Mouse (Mus musculus) kidney, postnatal 25 days (tissue): ENCODE measurements at regions not wholly inside any gene's neighbourhood (a gene's known extent, or its start where the extent isn't known, plus 50 kb on each side); places are given as distances from the start of the nearest gene placed in this dataset.
A peak's percentile ranks its signal among the peaks of the same experiment; 100 is the strongest.
"Not testable (repeated sequence)": the region's sequence is repeated elsewhere in the genome, so short reads cannot be mapped to it uniquely, and the experiment has no call there.

Experiments used
- DNase-seq, 2 experiments: peaks; one replicate each; pipeline ENCODE4 v3.0.0; 2021; ENCODE audit warnings: mixed read lengths in 2 of 2

GRCm38 (mm10) chr6:5663433-5664175 is 61.8 kb upstream of the Dync1i1 start:
- DNase-seq, result no peak

DNA sequence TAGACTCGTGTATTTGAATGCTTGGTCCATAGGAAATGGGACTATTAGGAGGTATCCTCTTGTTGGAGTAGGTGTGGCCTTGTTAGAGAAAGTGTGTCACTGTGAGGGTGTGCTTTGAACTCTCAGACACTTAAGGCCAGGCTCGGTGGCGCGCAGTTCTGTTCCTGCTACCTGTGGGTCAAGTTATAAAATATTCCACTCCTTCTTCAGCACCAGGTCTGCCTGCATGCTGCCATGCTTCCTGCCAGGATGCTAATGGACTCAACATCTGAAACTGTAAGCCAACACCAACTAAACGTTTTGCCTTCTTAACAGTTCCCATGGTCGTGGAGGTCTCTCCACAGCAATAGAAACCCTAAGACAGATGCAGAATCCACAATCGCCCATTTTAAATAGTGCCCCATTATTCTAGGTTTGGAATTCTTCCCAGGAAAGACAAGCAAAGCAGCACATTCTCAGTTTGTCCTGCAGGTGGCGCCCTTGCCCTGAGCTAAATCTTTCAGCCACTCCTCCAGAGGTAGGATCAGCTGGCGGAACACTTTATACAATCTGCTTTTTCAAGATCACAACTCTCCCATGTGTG is 80.2 kb upstream of the Dync1i1 start:
- peak; percentile 65 to 69 for DNase-seq

GRCm38 (mm10) chr6:5634222-5634621 is 91.2 kb upstream of the Dync1i1 start:
- no peak for DNase-seq

- peak; percentile 79 to 80 for DNase-seq
These were observed 92.3 kb upstream of the Dync1i1 start for GRCm38 (mm10) chr6:5633036-5633708.

DNA sequence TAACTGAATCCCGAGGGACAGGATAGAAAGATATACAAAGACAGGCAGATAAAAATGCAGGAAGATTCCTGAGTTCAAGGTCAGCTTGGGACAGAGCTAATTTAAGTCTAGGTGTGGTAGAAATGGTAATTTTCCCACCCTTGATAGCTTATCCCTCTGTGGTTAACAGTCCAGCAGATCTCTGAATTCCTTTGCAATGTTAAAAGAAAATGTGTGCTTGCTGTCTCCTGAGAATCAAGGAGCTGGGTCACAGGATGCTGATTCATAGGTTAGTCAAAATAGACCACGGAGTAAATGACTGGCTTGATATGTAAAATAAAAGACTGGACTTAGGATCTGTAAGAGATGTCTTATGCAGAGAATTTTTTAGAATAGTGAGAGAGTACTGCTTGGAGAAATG is 101.4 kb upstream of the Dync1i1 start:
- no peak for DNase-seq

- DNase-seq, result no peak
These were observed 103.9 kb upstream of the Dync1i1 start for GRCm38 (mm10) chr6:5621582-5621981.

- no peak for DNase-seq
These were observed 97.9 kb upstream of the Pdk4 start for GRCm38 (mm10) chr6:5594011-5594410.

GRCm38 (mm10) chr6:5589635-5590034 is 93.5 kb upstream of the Pdk4 start:
- DNase-seq, result peak; percentile 62 to 69

DNA sequence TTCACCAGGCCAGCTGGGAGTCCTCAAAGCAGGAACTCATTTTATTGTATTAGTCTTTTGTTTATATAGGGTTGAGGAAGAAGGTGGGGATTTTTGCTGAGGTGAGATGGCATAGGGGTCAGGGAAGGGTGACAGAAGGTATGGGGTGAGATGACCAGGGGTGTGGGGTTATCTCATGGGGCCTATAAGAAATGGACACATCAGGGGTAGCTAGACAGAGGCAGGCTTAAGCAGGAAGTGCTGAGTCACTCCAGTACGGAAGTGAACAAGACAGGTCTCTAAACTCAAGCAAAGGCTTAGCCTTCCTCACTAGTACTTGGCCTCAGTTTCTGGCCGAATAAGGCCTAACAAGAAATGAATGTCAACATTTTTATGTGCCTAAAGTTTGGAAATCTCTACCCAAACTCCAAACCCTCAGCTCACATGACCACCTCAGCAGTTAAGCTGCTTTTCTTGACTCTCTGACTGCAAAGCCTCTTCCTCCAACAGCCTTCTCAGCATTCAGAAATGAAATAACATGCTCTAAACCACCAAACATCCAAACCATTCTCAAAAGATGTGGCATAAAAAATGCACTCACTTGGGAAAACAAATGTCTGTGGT is 86.9 kb upstream of the Pdk4 start:
- DNase-seq, result no peak

GRCm38 (mm10) chr6:5576891-5577290 is 80.8 kb upstream of the Pdk4 start:
- DNase-seq, result not testable (repeated sequence)

DNA sequence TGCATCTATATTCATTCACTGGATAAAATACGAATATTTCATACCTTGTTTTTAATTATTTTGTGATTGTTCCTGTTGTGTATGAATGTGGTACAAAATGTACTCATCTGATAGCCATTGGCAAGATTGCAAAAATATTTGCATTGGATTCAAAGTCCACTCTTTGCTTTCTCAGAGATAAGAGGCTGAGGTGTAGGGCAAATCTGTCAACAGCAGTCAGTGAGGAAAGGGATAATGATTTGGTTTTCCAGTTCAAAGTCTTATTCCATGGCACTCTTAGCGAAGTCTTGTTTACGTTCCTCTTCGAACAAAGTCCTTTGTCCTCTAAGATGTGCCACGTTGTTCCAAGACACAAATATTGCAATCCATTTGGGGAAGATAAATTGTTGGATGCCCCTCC is 70.5 kb upstream of the Pdk4 start:
- no peak for DNase-seq

- no peak for DNase-seq
These were observed 68.9 kb upstream of the Pdk4 start for GRCm38 (mm10) chr6:5565049-5565448.

DNA sequence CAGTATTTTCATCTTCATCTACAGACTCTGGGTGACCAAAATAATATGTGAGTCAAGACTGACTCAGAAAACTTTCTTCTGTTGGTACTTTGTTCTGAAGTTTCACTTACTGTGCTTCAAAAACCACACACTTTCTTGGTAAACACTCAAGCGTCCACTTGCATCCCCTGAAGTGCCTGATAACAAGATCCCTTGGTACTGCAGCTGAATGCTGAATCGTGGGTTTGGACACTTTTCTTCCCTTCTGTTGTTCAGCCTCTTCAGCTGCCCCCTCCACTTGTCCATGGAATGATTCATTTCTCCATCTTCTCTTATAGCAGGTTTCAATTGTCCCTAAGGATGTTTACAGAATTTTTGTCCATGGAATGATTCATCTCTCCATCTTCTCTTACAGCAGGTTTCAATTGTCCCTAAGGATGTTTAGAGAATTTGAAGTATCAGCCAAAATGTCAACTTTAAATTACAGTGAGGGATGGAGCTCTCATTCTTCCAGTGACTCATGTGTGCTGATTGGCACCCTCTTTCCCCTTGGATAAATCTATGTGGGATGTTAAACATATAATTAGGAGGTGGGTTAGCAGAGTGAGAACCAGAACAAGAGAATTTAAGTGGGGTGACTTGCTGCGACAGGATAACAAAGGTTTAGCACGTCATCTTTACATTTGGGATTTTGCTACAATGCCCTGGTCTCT is 57.7 kb upstream of the Pdk4 start:
- no peak for DNase-seq

DNA sequence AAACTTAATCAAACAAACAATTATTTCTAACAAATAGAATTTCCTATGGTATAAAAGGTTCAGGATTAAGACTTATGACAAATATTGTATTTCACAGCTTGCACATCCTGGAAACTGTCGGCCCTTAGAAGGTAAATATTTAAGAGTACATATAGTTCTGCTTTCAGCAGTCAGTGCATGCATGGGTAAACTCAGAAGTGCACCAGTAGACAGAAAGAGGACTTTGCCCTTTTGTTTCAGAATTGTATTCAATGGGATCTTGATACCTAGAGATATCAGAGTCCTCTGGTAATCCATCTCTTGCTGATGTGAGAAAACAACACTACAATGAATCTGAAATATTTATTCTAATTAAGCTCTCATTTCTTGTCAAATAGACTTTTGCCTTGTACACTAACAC is 54.0 kb upstream of the Pdk4 start:
- no peak for DNase-seq
